Mouse (Mus musculus) lung, postnatal 0 days (tissue): ENCODE measurements around the gene Spata45.

Experiments
- CTCF ChIP-seq: IDR thresholded peaks from 2 replicates; pipeline ENCODE4 v1.5.1; 2016; ENCODE audit warnings: antibody characterized with exemption, mild to moderate bottlenecking
- EP300 ChIP-seq: IDR thresholded peaks from 2 replicates; pipeline ENCODE4 v1.6.1; 2016; ENCODE audit warnings: antibody characterized with exemption, mild to moderate bottlenecking, control low read depth

DNA sequence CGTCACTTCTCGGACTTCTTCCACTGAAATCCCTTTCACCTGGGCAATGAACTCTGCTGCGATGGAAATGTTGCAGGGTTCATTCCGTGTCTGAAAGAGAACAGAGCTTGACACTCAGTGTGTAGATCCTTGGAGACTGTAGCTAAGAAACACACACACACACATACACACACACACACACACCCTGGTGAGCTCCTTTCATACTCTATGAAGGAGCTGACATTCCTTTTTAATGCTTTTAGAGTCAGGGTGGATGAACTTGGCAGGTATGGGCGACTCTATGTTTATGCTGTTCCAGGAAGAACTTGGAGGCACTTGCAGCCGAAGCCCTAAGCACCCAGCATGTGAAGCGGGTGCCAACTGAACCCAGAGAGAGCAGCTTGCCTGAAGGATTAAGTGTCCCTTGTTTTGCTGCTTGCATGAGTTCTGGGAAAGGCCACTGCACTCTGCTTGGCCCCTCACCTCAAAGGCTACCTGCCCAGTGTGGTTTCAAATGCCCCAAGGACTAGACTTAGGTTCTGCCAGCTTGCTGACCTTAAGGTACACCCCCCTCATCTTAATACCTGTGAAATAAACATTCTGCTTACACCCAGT is 9.9 kb downstream of the Spata45 start:
- no peak for TF ChIP-seq CTCF
- no peak for TF ChIP-seq EP300
